Mouse (Mus musculus) small intestine, adult 2 months (tissue): ENCODE results near the gene Mia2.

ENCODE experiments used
- CTCF ChIP-seq: fragments of 200-500 bp; IDR thresholded peaks from 2 replicates; pipeline ENCODE4 v1.5.1; 2012; ENCODE audit warnings: low read depth, mild to moderate bottlenecking, control low read depth, inconsistent platforms, low read length, moderate library complexity, mixed read lengths; ENCODE audit not compliant: insufficient replicate concordance, insufficient read length; ENCODE audit errors: extremely low read depth
- POLR2A ChIP-seq: fragments of 200-500 bp; IDR thresholded peaks from 2 replicates; pipeline ENCODE4 v1.6.1; 2012; ENCODE audit warnings: low read depth, mild to moderate bottlenecking, control low read depth, inconsistent platforms, low read length, moderate library complexity

DNA sequence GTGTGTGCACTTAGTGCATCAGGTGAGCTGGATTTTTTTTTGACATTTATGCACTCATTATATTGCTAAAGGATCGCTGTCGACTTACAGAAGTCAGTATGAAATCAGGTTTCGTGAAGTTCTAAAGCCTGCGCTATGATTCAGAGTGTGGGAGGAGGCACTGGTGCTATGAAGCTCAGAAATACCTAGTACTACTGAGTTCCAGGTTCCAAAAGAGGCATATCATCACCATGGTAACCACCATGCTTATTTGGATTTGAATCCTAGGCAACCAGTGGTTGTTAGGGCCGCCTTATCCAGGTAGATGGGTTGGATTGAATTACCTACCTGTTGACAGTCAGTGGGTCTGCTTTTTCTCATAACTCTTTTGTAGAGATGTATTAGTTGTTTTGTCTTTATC, 132.8 kb downstream of the Mia2 start:
- no peak for TF ChIP-seq CTCF
- TF ChIP-seq POLR2A: no peak
